Mouse (Mus musculus): ENCODE results near the gene Frem2.

Gene Frem2

DNA sequence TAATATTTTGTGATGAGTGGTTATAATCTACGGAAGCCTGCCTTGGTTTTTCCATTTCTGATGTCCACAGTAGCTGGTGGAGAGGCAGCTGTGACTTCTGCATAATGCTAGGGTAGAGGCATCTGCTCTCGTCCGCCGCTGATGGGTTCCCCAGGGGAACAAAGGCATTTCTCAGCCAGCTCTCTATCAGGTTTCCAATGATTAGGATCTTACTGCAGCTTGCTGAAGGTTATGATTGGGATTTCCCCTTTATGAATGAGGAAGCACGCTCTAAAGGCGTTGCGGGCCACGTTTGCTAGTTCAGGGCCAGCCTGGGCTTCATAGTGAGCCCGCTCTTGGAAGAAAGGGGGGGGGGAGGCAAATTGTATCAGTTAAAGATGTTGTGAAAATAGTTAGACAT lies 190.7 kb downstream of the Frem2 start:
- no peak for DNase-seq (ENCODE audit: low spot score)

GRCm38 (mm10) chr3:53465330-53465729 lies 191.8 kb downstream of the Frem2 start:
- DNase-seq (ENCODE audit: low spot score), result no peak

GRCm38 (mm10) chr3:53464146-53464698 lies 192.9 kb downstream of the Frem2 start:
- DNase-seq (ENCODE audit: low spot score), result no peak

Measured in testis, postnatal 14 days (tissue).